Mouse (Mus musculus): ENCODE measurements at regions not wholly inside any gene's neighbourhood (a gene's known extent, or its start where the extent isn't known, plus 50 kb on each side); places are given as distances from the start of the nearest gene placed in this dataset.

GRCm38 (mm10) chr15:36938511-36939150 is 68.9 kb downstream of the Zfp706 start:
- TF ChIP-seq POLR2A (IDR thresholded peaks at IDR 0.05; ENCODE audit: borderline replicate concordance, insufficient read depth, low read length) (peak; percentile 86), CTCF (IDR thresholded peaks at IDR 0.05; ENCODE audit: borderline replicate concordance, insufficient read depth, low read depth, low read length) (no peak)
- H3K27me3 ChIP-seq (ENCODE audit: control insufficient read depth, insufficient read depth, low read length), result no peaks in the 10 kb centered on the region
- DNase-seq, result peak; percentile 97 to 99
- peak overlapping the region; percentile 97 for H3K27ac ChIP-seq (ENCODE audit: insufficient read depth, low read length)
- 1% methylated on average over 57 of the region's 57 CpGs for WGBS
- H3K4me3 ChIP-seq (replicated peaks; ENCODE audit: insufficient read depth, low read depth, low read length), result peak overlapping the region; percentile 84
- H3K4me1 ChIP-seq (ENCODE audit: control insufficient read depth, insufficient read depth, low read length), result peaks cover 37% of the 10 kb centered on the region

- H3K27me3 ChIP-seq (ENCODE audit: control insufficient read depth, insufficient read depth, low read length), result no peaks in the 10 kb centered on the region
- H3K27ac ChIP-seq (ENCODE audit: insufficient read depth, low read length), result peak overlapping the region; percentile 97
- peak overlapping the region; percentile 24 for H3K4me3 ChIP-seq (replicated peaks; ENCODE audit: insufficient read depth, low read depth, low read length)
- peaks cover 32% of the 10 kb centered on the region for H3K4me1 ChIP-seq (ENCODE audit: control insufficient read depth, insufficient read depth, low read length)
- WGBS, result 26% methylated on average over 13 of the region's 13 CpGs
- TF ChIP-seq POLR2A (IDR thresholded peaks at IDR 0.05; ENCODE audit: borderline replicate concordance, insufficient read depth, low read length) (no peak), CTCF (IDR thresholded peaks at IDR 0.05; ENCODE audit: borderline replicate concordance, insufficient read depth, low read depth, low read length) (no peak)
- DNase-seq, result no peak
Measured at GRCm38 (mm10) chr15:36937757-36938498, 69.6 kb downstream of the Zfp706 start.

GRCm38 (mm10) chr15:36937067-36937657 is 70.4 kb downstream of the Zfp706 start:
- Histone ChIP-seq H3K4me3 (replicated peaks; ENCODE audit: insufficient read depth, low read depth, low read length) (no peak overlapping the region), H3K4me1 (ENCODE audit: control insufficient read depth, insufficient read depth, low read length) (peaks cover 24% of the 10 kb centered on the region), H3K27me3 (ENCODE audit: control insufficient read depth, insufficient read depth, low read length) (no peaks in the 10 kb centered on the region), H3K27ac (ENCODE audit: insufficient read depth, low read length) (0 out of 2 replicates have a peak overlapping the region, but pooled peaks have one; percentile 11)
- WGBS, result 88% methylated on average over 11 of the region's 11 CpGs
- TF ChIP-seq CTCF (IDR thresholded peaks at IDR 0.05; ENCODE audit: borderline replicate concordance, insufficient read depth, low read depth, low read length) (no peak), POLR2A (IDR thresholded peaks at IDR 0.05; ENCODE audit: borderline replicate concordance, insufficient read depth, low read length) (no peak)
- no peak for DNase-seq

GRCm38 (mm10) chr15:36934801-36935200 is 72.8 kb downstream of the Zfp706 start:
- WGBS, result 53% methylated on average over 3 of the region's 3 CpGs
- Histone ChIP-seq H3K27me3 (ENCODE audit: control insufficient read depth, insufficient read depth, low read length) (no peaks in the 10 kb centered on the region), H3K27ac (ENCODE audit: insufficient read depth, low read length) (no peak overlapping the region), H3K4me1 (ENCODE audit: control insufficient read depth, insufficient read depth, low read length) (peaks cover 20% of the 10 kb centered on the region), H3K4me3 (replicated peaks; ENCODE audit: insufficient read depth, low read depth, low read length) (no peak overlapping the region)
- TF ChIP-seq CTCF (IDR thresholded peaks at IDR 0.05; ENCODE audit: borderline replicate concordance, insufficient read depth, low read depth, low read length), result no peak
- no peak for TF ChIP-seq POLR2A (IDR thresholded peaks at IDR 0.05; ENCODE audit: borderline replicate concordance, insufficient read depth, low read length)
- DNase-seq, result no peak

- H3K27me3 ChIP-seq (ENCODE audit: control insufficient read depth, insufficient read depth, low read length), result no peaks in the 10 kb centered on the region
- H3K4me1 ChIP-seq (ENCODE audit: control insufficient read depth, insufficient read depth, low read length), result peaks cover 14% of the 10 kb centered on the region
- no peak for DNase-seq
- no peak overlapping the region for H3K27ac ChIP-seq (ENCODE audit: insufficient read depth, low read length)
- H3K4me3 ChIP-seq (replicated peaks; ENCODE audit: insufficient read depth, low read depth, low read length), result no peak overlapping the region
- TF ChIP-seq POLR2A (IDR thresholded peaks at IDR 0.05; ENCODE audit: borderline replicate concordance, insufficient read depth, low read length), result no peak
- TF ChIP-seq CTCF (IDR thresholded peaks at IDR 0.05; ENCODE audit: borderline replicate concordance, insufficient read depth, low read depth, low read length), result no peak
- WGBS, result 86% methylated on average over 2 of the region's 2 CpGs
Measured at GRCm38 (mm10) chr15:36933581-36933991, 74.0 kb downstream of the Zfp706 start.

GRCm38 (mm10) chr15:36931460-36931859 is 76.1 kb downstream of the Zfp706 start:
- no peak for DNase-seq
- 85% methylated on average over 2 of the region's 2 CpGs for WGBS
- Histone ChIP-seq H3K4me3 (replicated peaks; ENCODE audit: insufficient read depth, low read depth, low read length) (no peak overlapping the region), H3K27ac (ENCODE audit: insufficient read depth, low read length) (no peak overlapping the region), H3K4me1 (ENCODE audit: control insufficient read depth, insufficient read depth, low read length) (no peaks in the 10 kb centered on the region), H3K27me3 (ENCODE audit: control insufficient read depth, insufficient read depth, low read length) (no peaks in the 10 kb centered on the region)
- TF ChIP-seq POLR2A (IDR thresholded peaks at IDR 0.05; ENCODE audit: borderline replicate concordance, insufficient read depth, low read length) (no peak), CTCF (IDR thresholded peaks at IDR 0.05; ENCODE audit: borderline replicate concordance, insufficient read depth, low read depth, low read length) (no peak)

GRCm38 (mm10) chr15:36930433-36930832 is 77.1 kb downstream of the Zfp706 start:
- no peak for TF ChIP-seq CTCF (IDR thresholded peaks at IDR 0.05; ENCODE audit: borderline replicate concordance, insufficient read depth, low read depth, low read length)
- no peak for TF ChIP-seq POLR2A (IDR thresholded peaks at IDR 0.05; ENCODE audit: borderline replicate concordance, insufficient read depth, low read length)
- no peak for DNase-seq
- no peaks in the 10 kb centered on the region for H3K4me1 ChIP-seq (ENCODE audit: control insufficient read depth, insufficient read depth, low read length)
- no peak overlapping the region for H3K4me3 ChIP-seq (replicated peaks; ENCODE audit: insufficient read depth, low read depth, low read length)
- 58% methylated on average over 6 of the region's 6 CpGs for WGBS
- no peak overlapping the region for H3K27ac ChIP-seq (ENCODE audit: insufficient read depth, low read length)
- no peaks in the 10 kb centered on the region for H3K27me3 ChIP-seq (ENCODE audit: control insufficient read depth, insufficient read depth, low read length)
